Mouse (Mus musculus) frontal cortex, postnatal 36 days (tissue): ENCODE measurements around the gene Ube2q1.

ENCODE experiments used
- DNase-seq, 2 experiments: peaks; one replicate each; pipeline ENCODE4 v3.0.0; 2022; ENCODE audit warnings: low spot score in 2 of 2

The Ube2q1 gene

DNA sequence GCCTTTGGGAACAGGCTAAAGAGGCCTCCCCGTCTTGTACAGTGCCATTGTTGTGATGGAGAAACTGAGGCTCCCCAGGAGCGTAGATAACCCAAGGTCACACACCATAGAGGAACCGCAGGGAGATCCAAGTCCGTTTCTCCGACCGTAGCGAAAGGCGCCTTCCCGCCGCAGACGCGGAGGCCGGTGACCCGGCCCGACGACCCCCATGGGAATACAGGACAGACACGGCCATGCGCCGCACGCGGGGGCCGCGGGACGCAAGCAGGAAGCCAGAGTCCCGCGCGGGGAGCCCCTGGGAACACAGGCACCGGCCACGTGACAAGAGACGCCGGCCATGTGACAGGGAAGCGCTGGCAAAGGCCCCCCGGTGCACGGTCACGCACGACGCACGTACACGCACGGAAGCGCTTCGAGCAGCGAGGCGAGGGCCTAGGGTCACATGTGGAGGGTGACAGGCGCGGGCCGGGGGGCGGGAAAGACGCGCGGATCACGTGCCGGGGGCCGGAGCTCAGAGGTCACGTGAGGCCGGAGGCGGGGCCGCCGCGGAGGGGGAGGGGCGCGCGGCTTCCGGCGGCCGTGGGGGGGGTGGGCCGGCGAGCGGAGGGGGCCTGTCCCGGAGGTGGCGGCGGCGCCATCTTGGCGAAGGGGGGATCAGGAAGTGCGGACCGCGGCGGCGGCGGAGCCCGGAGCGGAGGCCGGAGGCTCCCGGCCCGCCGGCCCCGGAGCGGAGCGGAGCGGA lies at the start of gene Ube2q1:
Gene Ube2q1, plus strand, starts transcription at position 649 of the 742 bp plus-strand sequence.
- DNase-seq: peak; percentile 98 to 99

DNA sequence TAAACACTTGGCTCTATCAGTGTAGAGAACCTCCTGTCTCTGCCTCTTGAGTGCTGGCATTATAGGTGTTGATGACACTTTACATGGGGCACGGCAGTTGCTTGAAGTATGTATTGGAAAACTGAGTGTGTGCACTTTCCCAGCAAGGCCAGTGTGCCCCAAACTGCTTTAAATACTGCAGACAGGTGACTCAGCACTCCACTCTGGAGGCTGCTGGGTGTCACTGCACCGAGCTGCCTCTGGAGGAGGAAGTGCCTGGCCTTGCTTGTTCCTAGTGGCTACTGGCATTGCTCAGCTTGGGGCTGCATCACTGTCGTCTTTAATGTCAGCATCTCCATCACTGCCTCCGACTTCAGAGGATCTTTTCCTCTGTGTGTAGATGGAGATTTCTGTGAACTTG lies 46.4 kb upstream of the Ube2q1 start:
- DNase-seq: peak in 1 of 2 experiments; percentile 22

DNA sequence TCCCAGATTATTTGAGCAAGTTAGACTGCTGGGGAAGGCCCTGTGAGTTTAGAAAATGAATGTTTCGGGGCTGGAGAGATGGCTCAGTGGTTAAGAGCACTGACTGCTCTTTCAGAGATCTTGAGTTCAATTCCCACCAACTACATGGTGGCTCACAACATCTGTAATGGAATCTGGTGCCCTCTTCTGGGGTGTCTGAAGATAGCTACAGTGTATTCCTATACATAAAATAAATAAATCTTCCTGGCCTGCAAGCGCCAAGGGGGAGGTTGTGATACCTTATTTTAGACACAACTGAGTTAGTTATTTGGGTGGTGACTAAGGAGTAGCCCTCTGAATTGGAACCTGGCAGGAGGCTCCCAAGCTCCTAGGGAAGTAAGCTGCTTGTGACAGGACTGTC lies 44.6 kb upstream of the Ube2q1 start:
- no peak for DNase-seq

DNA sequence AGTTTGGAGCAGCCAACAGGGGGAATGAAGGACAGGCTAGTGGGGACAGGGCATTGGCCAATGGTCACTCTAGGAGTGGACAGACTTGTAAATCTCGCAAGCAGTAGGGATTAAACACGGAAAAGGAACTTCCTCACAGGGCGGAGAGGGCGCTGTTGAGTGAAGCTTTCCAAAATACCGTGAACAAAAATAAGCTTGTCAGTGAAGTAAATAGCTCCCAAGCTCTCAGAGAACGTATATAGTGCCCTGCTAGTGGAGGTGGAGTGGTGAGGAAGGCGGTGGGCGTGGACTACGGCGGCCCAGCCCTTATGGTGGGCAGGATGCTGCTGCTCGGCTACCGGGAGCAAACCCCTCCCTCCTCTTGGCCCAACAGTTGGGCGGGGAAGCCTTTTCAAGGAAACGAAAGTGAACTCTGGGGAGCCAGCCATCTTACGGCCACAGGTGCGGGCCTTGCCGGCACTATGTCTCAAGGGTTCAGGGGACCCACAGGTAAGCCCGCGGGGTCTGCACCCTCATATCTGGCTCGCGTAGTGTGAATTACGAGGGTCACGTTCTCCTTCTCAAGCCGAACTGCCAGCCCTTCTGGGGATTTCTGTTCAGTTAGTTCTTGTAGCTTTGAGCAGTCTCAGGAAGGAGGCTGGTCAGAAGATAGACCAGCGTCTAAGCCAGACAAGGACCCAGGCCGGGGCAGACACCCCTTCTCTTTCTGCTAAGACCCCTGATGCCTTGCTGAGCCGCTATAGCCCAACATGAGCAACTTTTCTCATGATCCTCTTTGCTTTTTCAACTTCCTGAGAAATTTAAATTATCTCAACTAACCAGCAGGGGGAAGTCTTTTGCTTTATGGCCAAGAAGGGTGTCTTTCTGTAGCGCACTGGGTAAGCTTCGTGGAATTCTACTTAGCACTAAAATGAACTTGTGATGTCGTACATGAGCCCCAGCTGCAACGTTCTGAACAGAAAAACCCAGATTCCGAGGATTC lies 42.8 kb upstream of the Ube2q1 start:
- peak; percentile 37 to 43 for DNase-seq

DNA sequence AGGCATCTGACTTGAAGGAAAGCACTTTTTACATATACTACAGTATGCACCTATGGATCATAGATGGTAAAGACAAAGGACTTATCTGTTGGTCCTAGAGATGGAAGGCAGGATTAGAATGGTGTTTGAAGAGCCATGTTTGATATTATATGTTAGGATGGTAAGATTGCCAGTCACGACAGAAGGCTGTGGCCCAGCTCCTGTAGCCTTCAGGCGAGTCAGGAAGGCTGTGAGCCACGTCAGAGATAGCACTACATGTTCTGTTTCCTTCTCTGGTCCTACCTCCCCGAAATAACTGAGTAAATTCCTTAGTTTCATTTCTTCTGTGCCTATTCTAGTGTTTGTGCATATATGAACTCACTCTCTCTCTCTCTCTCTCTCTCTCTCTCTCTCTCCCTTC lies 41.3 kb upstream of the Ube2q1 start:
- DNase-seq: no peak

DNA sequence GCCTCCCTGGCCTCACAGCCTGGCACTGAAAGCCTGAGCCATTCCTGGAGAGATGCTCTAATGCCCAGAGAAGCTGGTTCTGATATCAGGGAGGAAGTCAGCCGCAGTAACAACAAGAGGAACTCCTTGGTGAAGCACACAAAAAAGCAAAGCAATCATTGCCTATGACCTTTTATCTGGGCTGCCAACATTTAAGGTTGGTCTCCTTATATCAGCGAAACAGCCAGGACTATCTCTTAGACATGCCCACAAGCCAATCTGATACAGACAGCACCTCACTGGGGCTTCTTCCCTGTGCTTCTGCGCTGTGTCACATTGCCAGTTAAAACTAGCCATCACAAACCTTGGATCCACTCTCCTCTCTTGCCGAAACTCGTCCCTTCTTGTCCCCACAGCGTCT lies 34.9 kb upstream of the Ube2q1 start:
- no peak for DNase-seq

DNA sequence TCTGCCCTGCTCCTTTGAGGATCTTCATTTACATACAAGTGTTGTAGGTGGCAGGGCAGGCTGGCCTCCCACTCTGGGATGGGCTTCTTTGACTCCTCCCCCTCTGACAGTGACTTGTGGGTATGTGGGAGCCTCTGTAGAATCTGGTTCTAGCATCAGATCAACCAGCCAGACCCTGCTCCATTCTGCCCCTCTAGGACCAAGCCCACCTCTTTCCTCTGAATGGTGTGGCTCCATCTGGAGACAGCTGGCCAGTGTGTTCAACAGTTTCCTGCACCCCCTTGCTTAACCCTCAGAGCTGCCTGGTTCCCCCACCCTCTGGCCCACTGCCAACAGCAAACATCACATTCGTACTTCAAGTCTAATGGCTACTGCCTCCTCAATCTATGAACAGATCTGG lies 21.1 kb upstream of the Ube2q1 start:
- DNase-seq: no peak

DNA sequence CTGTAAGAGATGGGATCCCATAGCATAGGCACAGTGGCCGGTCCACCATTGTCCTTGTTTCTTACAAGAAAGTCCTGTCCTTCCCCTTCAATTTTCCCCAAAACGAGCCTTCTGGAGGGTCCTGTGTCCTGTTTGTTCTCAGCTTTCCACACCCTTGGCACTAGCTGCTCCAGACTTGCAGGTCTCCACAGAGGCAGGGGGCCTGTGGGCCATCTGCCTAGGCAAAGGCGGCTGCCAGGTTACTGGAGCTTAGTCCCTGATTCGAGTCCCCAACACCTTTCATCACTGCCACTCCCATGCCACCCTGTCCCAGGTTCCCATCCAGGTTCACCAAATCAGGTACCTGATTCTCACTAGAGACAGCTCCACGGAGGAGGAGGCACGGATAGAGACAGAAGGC lies 18.1 kb upstream of the Ube2q1 start:
- no peak for DNase-seq

DNA sequence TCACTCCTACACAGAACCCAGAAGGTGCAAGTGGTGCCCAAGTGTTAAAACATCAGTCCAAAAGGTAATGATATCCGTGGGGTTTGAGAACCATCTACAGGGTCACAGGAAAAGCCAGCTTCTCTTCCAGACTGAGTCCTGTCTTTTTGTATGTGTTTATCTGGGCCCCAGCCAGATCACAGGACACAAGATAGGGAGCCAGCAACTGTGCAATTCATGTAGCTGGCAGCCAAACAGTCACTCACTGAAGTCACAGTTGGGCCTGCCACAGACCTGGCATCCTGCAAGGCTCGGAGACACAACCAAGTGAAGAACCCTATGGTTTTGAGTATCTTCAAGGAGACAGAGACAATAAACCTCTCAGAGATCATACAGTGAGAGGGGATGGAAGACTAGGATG lies 15.6 kb upstream of the Ube2q1 start:
- no peak for DNase-seq

DNA sequence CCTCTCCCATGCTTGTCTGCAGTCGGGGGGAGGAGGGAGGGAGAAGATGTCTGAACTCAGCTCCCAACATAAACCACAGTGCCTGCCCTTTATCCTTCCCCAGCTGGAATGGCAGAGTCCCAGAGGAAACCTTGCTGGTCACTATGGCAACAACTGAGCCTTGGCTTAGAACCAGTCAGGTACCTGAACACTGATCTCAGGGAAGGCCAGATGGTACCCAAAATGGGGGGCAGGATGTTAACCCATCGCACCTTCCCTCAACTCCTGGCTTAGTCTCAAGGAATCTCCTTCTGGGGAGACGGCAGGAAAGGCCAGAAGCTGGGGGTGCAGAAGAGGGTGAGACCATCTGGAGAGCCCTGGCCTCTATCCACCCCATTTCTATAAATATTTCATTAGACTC lies 13.6 kb upstream of the Ube2q1 start:
- DNase-seq: no peak

DNA sequence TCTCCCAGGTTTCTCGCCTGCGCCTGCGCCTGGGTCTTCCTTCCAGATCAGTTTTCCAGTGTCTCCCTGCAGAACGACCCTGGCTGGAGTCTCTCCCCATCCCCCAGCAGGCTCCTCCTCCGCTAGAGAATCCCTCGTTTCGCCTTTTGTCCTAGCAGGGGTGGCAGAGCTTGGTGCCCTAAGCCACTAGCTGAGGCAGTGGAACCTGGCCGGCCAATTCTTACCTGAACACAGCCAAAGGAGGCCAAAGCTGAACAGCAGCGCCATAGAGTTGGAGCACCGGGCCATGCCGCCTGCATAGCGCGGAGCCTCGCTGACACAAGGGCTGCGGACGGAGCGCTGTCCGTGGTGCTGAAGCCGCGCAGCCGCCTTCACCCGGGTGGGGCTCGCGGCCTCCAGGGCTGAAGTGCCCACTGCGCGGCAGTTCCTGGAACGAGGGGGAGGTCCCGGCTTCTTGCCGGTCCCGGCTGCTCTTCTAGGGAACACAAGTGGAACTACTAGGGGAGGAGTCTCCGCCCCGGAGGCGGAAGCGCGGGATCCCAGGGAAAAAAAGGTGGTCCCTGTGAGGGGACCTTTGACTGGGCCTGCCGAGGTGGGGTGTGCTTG lies 9.2 kb upstream of the Ube2q1 start, which contains the start of gene Chrnb2:
Gene Chrnb2, minus strand, starts transcription at position 514 of the 606 bp plus-strand sequence.
- peak; percentile 55 to 57 for DNase-seq

DNA sequence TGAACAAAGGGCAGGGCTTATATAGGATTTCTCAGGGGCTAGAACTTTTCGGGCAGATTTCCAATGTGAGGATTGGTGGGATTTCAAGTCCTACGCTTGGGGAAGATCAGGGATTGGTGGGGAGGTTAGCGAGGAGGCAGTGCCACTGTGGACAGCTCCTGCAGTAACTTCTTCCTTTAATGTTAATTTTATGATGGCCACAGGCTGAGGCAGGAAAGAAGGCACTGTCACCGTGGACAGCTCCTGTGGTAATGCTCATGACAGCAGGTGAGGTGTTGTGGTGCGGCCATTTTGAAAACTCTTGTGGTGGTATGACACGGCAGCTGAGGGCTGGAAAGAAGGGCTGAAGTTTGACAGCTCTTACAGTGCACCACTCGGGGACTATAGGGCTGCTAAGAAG lies 3.8 kb upstream of the Ube2q1 start:
- no peak for DNase-seq

DNA sequence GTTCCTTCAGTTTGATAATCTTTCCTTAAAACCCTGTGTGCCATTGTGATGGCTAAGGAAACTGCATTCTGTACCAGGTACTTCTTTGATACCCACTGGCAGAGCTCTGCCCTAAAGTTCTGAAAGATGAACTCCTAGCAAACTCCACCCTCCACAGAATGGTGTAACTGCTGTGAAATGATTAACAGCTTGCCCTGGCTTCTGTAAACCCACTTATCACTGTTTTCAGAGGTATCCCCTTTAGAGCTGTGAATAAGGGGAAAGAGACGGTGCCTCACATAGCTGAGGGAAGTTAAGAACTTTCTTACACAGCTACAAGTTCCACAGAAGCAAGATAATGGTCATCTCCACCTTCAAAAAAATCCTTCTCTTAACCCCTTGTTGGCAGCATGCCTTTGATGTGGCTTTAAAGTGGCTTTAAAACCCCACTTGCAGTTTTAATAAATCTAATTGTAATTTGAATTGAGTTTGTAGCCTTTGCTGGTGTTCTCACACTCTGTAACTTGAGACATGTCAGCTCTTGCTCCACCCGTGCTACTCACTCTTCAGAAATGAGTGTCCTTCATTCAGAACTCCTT lies 2.9 kb upstream of the Ube2q1 start:
- DNase-seq: no peak

DNA sequence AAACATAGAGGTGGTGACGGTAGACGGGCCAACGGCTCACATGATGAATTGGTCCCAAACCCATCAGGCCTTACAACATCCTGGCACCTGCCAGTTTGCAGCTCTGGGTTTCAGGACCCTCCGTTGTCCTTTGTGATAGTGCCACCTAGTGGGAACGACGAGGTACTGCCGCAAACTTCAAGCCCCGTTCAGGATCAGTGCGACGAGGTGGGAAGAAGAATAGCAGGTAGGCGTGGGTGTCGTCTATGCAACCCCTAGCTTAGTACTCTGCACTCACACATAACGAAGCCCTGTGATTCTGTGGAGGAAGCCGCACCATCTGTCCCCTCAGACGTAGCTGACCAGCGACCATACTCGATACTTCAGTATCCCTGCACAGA lies 838 bp upstream of the Ube2q1 start:
- peak; percentile 79 to 85 for DNase-seq

DNA sequence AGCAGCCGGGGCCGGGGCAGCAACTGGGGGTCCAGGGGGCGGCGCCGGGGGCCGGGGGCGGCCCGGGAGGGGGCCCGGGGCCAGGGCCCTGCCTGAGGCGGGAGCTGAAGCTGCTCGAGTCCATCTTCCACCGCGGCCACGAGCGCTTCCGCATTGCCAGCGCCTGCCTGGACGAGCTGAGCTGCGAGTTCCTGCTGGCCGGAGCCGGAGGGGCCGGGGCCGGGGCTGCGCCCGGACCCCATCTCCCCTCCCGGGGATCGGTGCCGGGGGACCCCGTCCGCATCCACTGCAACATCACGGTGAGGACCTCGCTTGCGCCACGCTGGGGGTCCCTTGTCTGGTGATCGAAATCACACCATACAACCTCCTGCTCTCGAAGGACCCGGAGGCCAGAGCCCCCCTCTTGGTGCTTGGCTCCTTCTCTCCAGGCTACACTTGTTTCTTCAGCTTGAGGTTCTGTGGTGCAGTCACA lies 360 bp downstream of the Ube2q1 start:
- no peak for DNase-seq

DNA sequence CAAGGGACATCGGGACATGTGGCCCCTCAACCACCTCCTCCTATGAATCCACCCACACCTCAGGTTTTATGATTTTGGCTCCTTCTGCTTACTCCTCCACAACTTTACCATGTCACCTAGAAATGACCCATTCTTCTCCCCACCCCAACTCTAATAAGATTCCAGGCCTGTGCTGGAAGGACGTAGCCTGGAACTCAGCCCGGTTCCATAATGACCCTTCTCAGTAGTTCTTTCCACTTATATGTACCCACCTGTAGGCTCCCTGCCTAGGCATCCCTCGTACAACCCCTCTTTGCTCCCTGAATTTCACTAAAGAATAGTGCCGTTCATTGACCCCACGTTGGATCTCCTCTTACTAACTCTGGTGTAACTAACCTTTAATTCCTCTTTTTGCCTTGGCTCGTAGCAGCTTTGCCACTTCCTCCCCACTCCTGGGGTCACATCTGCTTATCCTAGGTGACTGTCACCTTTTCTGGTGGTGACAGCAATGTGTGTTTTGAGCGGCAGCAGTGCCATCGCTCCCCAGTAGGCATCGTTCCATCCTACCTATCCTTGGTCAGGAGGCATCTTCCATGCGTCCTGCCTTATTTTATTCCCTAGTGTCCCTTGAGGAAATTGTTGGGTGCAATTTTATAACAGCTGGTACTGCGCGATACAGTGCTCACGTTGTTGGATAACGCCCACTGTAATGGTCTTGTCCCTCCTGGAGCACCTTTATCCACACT lies 982 bp downstream of the Ube2q1 start:
- DNase-seq: no peak

DNA sequence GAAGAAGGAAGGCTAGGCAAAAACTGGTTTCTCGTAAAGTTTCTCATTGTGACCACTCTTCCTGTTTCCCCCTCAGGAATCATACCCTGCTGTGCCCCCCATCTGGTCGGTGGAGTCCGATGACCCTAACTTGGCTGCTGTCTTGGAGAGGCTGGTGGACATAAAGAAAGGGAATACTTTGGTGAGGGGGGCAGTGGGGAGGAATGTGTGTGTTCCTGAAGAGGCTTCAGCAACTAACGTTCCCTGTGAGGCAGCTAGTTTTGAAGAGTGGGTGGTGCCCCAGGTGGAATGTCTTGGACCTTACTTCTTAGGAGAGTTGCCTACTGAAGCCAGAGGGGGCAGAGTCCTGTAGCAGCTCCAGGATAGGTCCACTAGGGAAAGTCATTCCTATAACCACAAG lies 2.6 kb downstream of the Ube2q1 start:
- DNase-seq: no peak

DNA sequence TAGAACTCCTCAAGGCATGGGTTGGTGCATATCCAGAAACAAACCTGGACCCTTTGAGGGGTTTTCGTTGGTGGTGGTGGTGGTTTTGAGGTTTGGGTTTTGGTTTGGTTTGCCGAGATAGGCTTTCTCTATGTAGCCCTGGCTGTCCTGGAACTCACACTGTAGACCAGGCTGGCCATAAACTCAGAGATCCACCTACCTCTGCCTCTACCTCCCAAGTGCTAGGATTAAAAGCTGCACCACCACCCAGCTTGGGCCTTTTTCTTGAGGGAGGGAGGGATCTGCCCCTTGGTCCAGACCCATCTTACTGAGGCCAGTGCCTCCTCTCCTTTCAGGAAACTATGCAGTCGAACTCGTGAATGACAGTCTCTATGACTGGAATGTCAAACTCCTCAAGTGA lies 6.7 kb downstream of the Ube2q1 start:
- DNase-seq: no peak

DNA sequence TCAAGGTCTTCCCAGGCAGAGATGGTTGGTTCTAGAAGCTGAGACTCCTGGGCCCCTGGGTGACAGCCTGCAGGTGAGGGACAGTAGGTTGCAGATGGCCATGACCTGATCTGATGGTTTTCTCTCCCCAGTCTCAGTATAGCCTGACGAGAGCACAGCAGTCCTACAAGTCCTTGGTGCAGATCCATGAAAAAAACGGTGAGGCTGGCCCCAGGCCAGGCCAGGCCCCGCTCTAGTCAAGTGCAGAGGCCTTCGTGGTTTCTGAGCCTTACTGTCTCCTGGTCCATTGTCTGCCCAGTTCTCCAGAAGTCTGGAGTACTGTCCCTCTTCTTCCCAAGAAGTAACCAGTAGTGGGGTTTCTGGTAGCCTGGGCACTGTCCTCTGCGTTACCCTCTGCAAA lies 8.2 kb downstream of the Ube2q1 start:
- no peak for DNase-seq

DNA sequence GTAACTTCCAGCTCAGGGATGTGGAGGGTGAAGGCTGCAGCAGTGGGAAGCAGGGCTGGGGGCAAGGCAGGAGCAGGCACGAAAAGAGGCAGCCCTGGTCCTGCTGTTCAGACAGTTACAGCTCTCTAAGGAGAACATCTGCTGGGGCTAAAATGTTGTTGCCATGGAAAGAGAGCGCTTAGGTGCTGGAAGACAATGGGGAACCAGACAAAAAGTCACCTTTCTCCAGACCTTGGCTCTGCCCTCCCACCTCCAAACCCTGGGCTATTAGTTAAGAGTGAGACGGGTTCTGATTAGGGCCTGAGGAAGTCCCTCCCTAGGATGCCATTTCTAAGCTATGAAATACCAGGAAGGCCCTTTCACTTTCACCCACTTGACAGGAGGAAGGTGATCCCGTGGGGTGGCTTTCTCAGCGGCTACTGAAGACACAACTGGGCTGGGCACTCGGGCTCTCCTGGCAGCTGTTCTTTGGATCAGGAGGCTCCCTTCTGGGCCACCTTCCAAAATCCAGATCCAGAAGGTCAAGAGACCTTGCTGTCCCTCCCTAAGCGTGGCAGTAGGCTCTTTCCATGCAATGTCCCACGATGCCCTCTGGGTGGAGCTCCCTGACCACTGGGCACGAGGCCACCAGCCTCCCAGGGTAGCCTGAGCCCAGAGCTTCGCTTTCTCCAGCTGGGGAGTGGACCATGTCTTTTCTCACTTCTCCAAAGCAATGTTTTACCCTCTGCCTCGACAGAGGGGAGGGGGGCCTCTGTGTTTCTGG lies 11.8 kb downstream of the Ube2q1 start:
- peak; percentile 60 to 70 for DNase-seq

DNA sequence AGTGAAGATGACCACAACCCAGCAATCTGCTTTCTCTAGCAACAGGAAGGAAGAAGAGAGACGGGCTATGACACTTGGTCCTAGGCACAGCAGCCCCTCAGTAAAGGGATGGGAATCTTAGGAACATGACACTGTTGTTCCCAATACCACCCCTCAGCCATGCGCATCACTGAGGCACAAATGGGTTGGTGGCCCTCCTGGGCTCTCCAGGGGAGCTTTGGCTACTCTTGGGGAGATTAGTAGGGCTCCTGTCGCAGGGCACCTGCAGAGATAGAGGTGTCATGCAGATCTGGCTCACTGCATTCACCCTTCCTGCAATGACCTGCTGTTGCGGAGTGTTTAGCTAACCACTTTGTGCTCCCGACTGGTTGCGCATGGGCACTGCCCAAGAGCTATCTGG lies 12.9 kb downstream of the Ube2q1 start:
- no peak for DNase-seq
